Mouse (Mus musculus): ENCODE results near the gene Thsd1. TPM values are rescaled to one million over a fixed set of nuclear protein-coding genes. Genes with fewer than 3 reads are reported as not detected.
"Not testable (repeated sequence)": the region's sequence is repeated elsewhere in the genome, so short reads cannot be mapped to it uniquely, and the experiment has no call there.

Gene Thsd1
- total and polyA plus RNA-seq, 2 experiments from 2014 or later = 5.6 to 7.0 TPM

DNA sequence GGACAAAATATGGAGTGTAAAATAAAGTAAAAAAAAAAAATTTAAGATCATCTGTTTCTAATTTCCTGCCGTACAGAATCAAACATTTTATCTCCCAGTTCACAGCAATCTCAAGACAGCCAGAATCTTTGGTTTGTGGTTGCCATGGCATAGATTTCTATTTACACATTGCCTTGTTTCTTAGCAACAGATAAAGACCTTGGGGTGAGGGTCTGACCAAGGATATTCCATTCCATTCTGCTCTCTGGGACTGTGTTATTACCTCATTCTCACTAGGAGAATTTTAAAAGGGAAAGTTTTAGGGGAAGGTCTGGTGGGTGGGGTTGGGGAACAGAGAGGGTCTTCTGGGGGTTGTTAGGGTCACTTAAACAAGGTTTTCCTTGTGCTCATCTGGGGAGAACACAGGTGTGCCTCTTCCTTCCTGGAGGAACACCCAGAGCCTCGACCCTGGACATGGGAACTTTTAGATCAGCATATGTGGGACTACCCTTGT is 55.9 kb downstream of the Thsd1 start, which contains the start of gene Tpte:
Gene Tpte, plus strand, starts transcription at position 443 of the 493 bp plus-strand sequence.
- H3K27me3 ChIP-seq (ENCODE audit: insufficient read depth, low read length) = no peaks in the 10 kb centered on the region
- ATAC-seq = no peak
- WGBS = 68% methylated on average over 2 of the region's 2 CpGs
- H3K4me3 ChIP-seq (ENCODE audit: low read depth, low read length) = no peak within 1 kb of the TSS
- H3K27ac ChIP-seq (ENCODE audit: low read depth, low read length) = no peak within 1 kb of the TSS
- TF ChIP-seq CTCF (IDR thresholded peaks at IDR 0.05; ENCODE audit: low read depth) = no peak
- no peak within 1 kb of the TSS for H3K4me2 ChIP-seq (ENCODE audit: low read depth)
- no peak for DNase-seq
- no peaks in the 10 kb centered on the region for H3K36me3 ChIP-seq (ENCODE audit: insufficient read depth)
- no peaks in the 10 kb centered on the region for H3K9me3 ChIP-seq (ENCODE audit: low read length)
- H3K9ac ChIP-seq = no peak within 1 kb of the TSS
- H3K4me1 ChIP-seq (ENCODE audit: insufficient read depth) = no peaks in the 10 kb centered on the region

DNA sequence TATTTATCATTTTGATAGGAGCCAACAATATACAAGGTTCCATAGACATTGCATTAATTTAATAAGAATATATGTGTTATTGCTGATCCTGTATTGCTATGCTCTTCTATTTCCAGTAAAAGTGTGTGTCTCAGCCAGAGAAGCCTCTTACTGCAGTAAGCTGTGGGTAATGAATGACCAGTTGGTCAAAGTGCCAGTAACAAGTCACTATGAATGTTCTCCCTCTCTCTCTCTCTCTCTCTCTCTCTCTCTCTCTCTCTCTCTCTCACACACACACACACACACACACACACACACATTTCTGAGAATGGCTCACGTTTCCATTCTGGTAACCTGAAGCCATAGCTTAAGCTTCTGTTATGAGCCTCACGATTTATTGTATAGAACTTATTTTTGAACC is 75.2 kb downstream of the Thsd1 start:
- Histone ChIP-seq H3K4me2 (ENCODE audit: low read depth) (no peak overlapping the region), H3K4me3 (ENCODE audit: low read depth, low read length) (no peak overlapping the region), H3K4me1 (ENCODE audit: insufficient read depth) (0 out of 2 replicates have a peak, but pooled peaks cover 4% of the 10 kb centered on the region), H3K9me3 (ENCODE audit: low read length) (no peaks in the 10 kb centered on the region), H3K27ac (ENCODE audit: low read depth, low read length) (no peak overlapping the region), H3K9ac (no peak overlapping the region), H3K36me3 (ENCODE audit: insufficient read depth) (no peaks in the 10 kb centered on the region), H3K27me3 (ENCODE audit: insufficient read depth, low read length) (no peaks in the 10 kb centered on the region)
- no peak for DNase-seq
- ATAC-seq = no peak
- 42% methylated on average over 2 of the region's 2 CpGs for WGBS
- no peak for TF ChIP-seq CTCF (IDR thresholded peaks at IDR 0.05; ENCODE audit: low read depth)

DNA sequence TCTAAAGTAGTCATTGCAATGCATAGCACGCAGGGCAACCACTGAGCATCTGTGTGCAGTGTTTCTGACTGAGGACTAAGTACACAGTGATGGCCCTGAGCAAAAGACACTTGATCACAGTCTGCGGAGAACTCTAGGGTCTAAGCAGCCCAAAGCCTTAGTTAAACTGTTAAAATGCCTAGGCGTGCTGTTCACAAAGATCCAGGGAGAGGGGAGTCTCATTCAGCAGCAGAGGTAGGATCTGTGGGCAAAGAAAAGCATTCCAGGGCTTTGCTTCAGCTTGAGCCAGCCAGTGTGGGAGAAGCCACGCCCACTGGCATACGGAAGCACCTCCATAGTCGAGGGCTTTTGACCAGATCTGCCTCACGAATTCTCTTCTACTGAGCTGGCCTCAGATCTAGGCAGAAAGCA is 75.8 kb downstream of the Thsd1 start:
- no peak overlapping the region for H3K9ac ChIP-seq
- TF ChIP-seq CTCF (IDR thresholded peaks at IDR 0.05; ENCODE audit: low read depth) = no peak
- no peaks in the 10 kb centered on the region for H3K36me3 ChIP-seq (ENCODE audit: insufficient read depth)
- WGBS = 9% methylated on average over 7 of the region's 7 CpGs
- H3K27me3 ChIP-seq (ENCODE audit: insufficient read depth, low read length) = no peaks in the 10 kb centered on the region
- 0 out of 2 replicates have a peak, but pooled peaks cover 4% of the 10 kb centered on the region for H3K4me1 ChIP-seq (ENCODE audit: insufficient read depth)
- H3K4me3 ChIP-seq (ENCODE audit: low read depth, low read length) = 0 out of 2 replicates have a peak overlapping the region, but pooled peaks have one; percentile 9
- no peak overlapping the region for H3K27ac ChIP-seq (ENCODE audit: low read depth, low read length)
- ATAC-seq (peak; percentile 82), DNase-seq (peak; percentile 26)
- peak overlapping the region; percentile 40 for H3K4me2 ChIP-seq (ENCODE audit: low read depth)
- no peaks in the 10 kb centered on the region for H3K9me3 ChIP-seq (ENCODE audit: low read length)

DNA sequence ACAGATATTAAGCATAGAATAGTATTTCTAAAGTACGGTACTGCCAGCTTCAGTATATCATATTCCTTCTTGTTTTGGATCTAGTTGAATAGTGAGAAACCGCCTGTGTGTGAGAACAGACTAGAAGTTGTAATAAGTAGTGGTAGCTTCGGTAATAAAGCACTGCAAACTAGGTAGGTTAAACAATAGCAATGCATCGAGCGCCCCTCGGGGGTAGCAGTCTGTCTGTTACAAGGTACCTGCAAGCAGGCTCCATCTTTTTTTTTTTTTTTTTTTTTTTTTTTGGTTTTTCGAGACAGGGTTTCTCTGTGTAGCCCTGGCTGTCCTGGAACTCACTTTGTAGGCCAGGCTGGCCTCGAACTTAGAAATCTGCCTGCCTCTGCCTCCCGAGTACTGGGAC is 76.9 kb downstream of the Thsd1 start:
- not testable (repeated sequence) for H3K36me3 ChIP-seq (ENCODE audit: insufficient read depth); DNase-seq; H3K9me3 ChIP-seq (ENCODE audit: low read length); H3K4me2 ChIP-seq (ENCODE audit: low read depth); ATAC-seq; H3K4me1 ChIP-seq (ENCODE audit: insufficient read depth); H3K9ac ChIP-seq; H3K27me3 ChIP-seq (ENCODE audit: insufficient read depth, low read length); H3K27ac ChIP-seq (ENCODE audit: low read depth, low read length); H3K4me3 ChIP-seq (ENCODE audit: low read depth, low read length)
- 83% methylated on average over 8 of the region's 9 CpGs for WGBS

DNA sequence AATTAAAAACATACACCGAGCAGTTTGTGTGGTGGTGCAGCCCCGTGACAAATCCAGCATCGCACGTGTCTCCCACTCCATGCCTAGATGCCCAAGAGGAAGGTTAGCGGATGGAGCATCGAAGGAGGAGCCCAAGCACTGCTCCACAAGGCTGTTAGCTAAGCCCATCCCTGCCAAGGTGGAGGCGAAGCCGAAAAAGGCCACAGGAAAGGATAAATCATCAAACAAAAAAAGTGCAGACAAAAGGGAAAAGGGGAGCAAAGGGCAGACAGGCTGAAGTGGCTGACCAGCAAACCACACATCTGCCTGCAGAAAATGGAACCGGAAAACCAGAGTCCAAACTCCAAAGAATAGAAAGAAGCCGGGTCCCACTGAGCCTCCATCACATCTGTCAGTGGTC is 79.9 kb downstream of the Thsd1 start:
- ATAC-seq = no peak
- WGBS = 81% methylated on average over 10 of the region's 10 CpGs
- Histone ChIP-seq H3K27ac (ENCODE audit: low read depth, low read length) (no peak overlapping the region), H3K4me1 (ENCODE audit: insufficient read depth) (0 out of 2 replicates have a peak, but pooled peaks cover 4% of the 10 kb centered on the region), H3K27me3 (ENCODE audit: insufficient read depth, low read length) (no peaks in the 10 kb centered on the region), H3K36me3 (ENCODE audit: insufficient read depth) (no peaks in the 10 kb centered on the region), H3K9me3 (ENCODE audit: low read length) (no peaks in the 10 kb centered on the region), H3K4me3 (ENCODE audit: low read depth, low read length) (no peak overlapping the region), H3K4me2 (ENCODE audit: low read depth) (no peak overlapping the region), H3K9ac (no peak overlapping the region)
- DNase-seq = no peak
- no peak for TF ChIP-seq CTCF (IDR thresholded peaks at IDR 0.05; ENCODE audit: low read depth)

Other genes starting within 250 kb of the Thsd1 start
- 2.4 and 3.6 TPM in 2 replicates for gene Atp7b, start 167.0 kb upstream of the Thsd1 start, total RNA-seq (2014; rRNA removed)
- gene Atp7b, start 167.0 kb upstream of the Thsd1 start, polyA plus RNA-seq (2015; fragmentation: Nextera tagmentation; extraction: Ambion mirVana) = 0.84 and 1.2 TPM in 2 replicates
- gene Alg11, start 166.6 kb upstream of the Thsd1 start, total RNA-seq (2014; rRNA removed) = 32.0 and 44.6 TPM in 2 replicates
- gene Alg11, start 166.6 kb upstream of the Thsd1 start, polyA plus RNA-seq (2015; fragmentation: Nextera tagmentation; extraction: Ambion mirVana) = 22.3 and 29.1 TPM in 2 replicates
- gene Nek5, start 102.3 kb upstream of the Thsd1 start, total RNA-seq (2014; rRNA removed) = 0.77 and 3.5 TPM in 2 replicates
- 0.92 and 1.2 TPM in 2 replicates for gene Nek5, start 102.3 kb upstream of the Thsd1 start, polyA plus RNA-seq (2015; fragmentation: Nextera tagmentation; extraction: Ambion mirVana)
- gene Nek3, start 60.9 kb upstream of the Thsd1 start, total RNA-seq (2014; rRNA removed) = 4.6 and 7.1 TPM in 2 replicates
- 4.3 and 5.9 TPM in 2 replicates for gene Nek3, start 60.9 kb upstream of the Thsd1 start, polyA plus RNA-seq (2015; fragmentation: Nextera tagmentation; extraction: Ambion mirVana)
- gene Ckap2, start 41.5 kb upstream of the Thsd1 start, total RNA-seq (2014; rRNA removed) = 7.5 and 8.8 TPM in 2 replicates
- 6.8 and 8.0 TPM in 2 replicates for gene Ckap2, start 41.5 kb upstream of the Thsd1 start, polyA plus RNA-seq (2015; fragmentation: Nextera tagmentation; extraction: Ambion mirVana)
- gene Vps36, start 34.5 kb upstream of the Thsd1 start, total RNA-seq (2014; rRNA removed) = 38.3 and 42.9 TPM in 2 replicates
- gene Vps36, start 34.5 kb upstream of the Thsd1 start, polyA plus RNA-seq (2015; fragmentation: Nextera tagmentation; extraction: Ambion mirVana) = 24.6 and 36.7 TPM in 2 replicates
- gene Tpte, start 56.1 kb downstream of the Thsd1 start, total RNA-seq (2014; rRNA removed) = not detected in 2 replicates
- gene Tpte, start 56.1 kb downstream of the Thsd1 start, polyA plus RNA-seq (2015; fragmentation: Nextera tagmentation; extraction: Ambion mirVana) = not detected in 2 replicates
- gene Slc25a15, start 171.3 kb downstream of the Thsd1 start, total RNA-seq (2014; rRNA removed) = 6.9 and 7.2 TPM in 2 replicates
- gene Slc25a15, start 171.3 kb downstream of the Thsd1 start, polyA plus RNA-seq (2015; fragmentation: Nextera tagmentation; extraction: Ambion mirVana) = 6.0 and 7.3 TPM in 2 replicates
- gene Mrps31, start 184.0 kb downstream of the Thsd1 start, total RNA-seq (2014; rRNA removed) = 24.9 and 33.7 TPM in 2 replicates
- 31.2 and 34.3 TPM in 2 replicates for gene Mrps31, start 184.0 kb downstream of the Thsd1 start, polyA plus RNA-seq (2015; fragmentation: Nextera tagmentation; extraction: Ambion mirVana)